Comparison of ENCODE assay signal across 8 mouse cellular contexts in the genomic region with DNA sequence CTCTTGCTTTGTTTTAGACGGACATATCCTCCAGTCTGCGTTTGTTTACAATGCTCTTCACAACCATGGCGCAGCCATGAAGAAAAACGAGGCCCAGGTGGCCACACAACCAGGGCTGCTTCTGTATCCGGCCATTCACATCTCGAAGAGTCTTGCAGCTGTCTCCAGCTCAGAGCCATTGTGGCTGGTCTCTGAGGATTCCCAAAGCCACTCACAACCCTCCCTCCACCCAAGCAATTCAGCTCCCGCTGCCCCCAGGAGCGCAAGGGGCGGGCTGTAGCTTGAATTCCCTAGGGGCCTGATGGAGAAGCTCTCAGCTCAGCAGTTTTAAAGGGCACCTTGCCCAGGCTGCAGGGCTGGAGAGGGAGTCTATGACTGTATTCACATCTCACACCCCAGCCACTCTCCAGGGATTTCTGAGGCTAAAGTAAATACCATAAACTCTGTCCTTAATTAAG. TPM values are rescaled to one million over a fixed set of nuclear protein-coding genes. Genes with fewer than 3 reads are reported as not detected.
DNase-seq lines count a peak whose midpoint lies in the region; ATAC-seq lines count a peak whose summit lies in the region.

No protein-coding gene starts in this region.

- no peaks in the 10 kb centered on the region for H3K27me3 ChIP-seq in hindbrain, embryonic 11.5 days (ENCODE audit: control insufficient read depth, insufficient read depth, low read length)
- H3K27me3 ChIP-seq in midbrain, embryonic 15.5 days (replicated peaks): no peaks in the 10 kb centered on the region

- H3K4me2 ChIP-seq in hindbrain, embryonic 11.5 days (replicated peaks; ENCODE audit: low read depth, low read length): no peak overlapping the region
- peak overlapping the region; percentile 42 for H3K4me2 ChIP-seq in midbrain, embryonic 15.5 days

- DNase-seq in NIH3T3 (ENCODE audit: low read depth): peak; percentile 92
- peak; percentile 50 to 53 for DNase-seq in cerebellum, postnatal 14 days
- DNase-seq in frontal cortex, postnatal 36 days (ENCODE audit: low spot score in 2 of 2): peak; percentile 49 to 62
- DNase-seq in hindbrain, embryonic 11.5 days (ENCODE audit: low spot score): peak; percentile 58
- peak; percentile 18 for DNase-seq in layer of hippocampus, adult 9-10 months (ENCODE audit: low spot score)
- peak; percentile 36 for DNase-seq in testis, postnatal 14 days (ENCODE audit: low spot score)
- no peak for DNase-seq in adrenal gland, adult 18-20 months (ENCODE audit: low spot score in 2 of 2)

- H3K36me3 ChIP-seq in hindbrain, embryonic 11.5 days (ENCODE audit: control insufficient read depth, insufficient read depth, low read length): no peaks in the 10 kb centered on the region
- H3K36me3 ChIP-seq in midbrain, embryonic 15.5 days (replicated peaks): no peaks in the 10 kb centered on the region

- H3K9me3 ChIP-seq in hindbrain, embryonic 11.5 days (ENCODE audit: control insufficient read depth, low read length): no peaks in the 10 kb centered on the region
- no peaks in the 10 kb centered on the region for H3K9me3 ChIP-seq in midbrain, embryonic 15.5 days

- 4% methylated on average over 9 of the region's 9 CpGs for WGBS in hindbrain, embryonic 11.5 days
- 6% methylated on average over 9 of the region's 9 CpGs for WGBS in midbrain, embryonic 15.5 days

- H3K27ac ChIP-seq in hindbrain, embryonic 11.5 days (ENCODE audit: low read depth, low read length): peak overlapping the region; percentile 19
- H3K27ac ChIP-seq in midbrain, embryonic 15.5 days: peak overlapping the region; percentile 81

- H3K9ac ChIP-seq in hindbrain, embryonic 11.5 days (ENCODE audit: low read depth, low read length): no peak overlapping the region
- 0 out of 2 replicates have a peak overlapping the region, but pooled peaks have one; percentile 27 for H3K9ac ChIP-seq in midbrain, embryonic 15.5 days

- no peak overlapping the region for H3K4me3 ChIP-seq in hindbrain, embryonic 11.5 days (ENCODE audit: low read depth, low read length)
- H3K4me3 ChIP-seq in midbrain, embryonic 15.5 days: 0 out of 2 replicates have a peak overlapping the region, but pooled peaks have one; percentile 6

- H3K4me1 ChIP-seq in hindbrain, embryonic 11.5 days (replicated peaks; ENCODE audit: control insufficient read depth, insufficient read depth, low read length): no peaks in the 10 kb centered on the region; the same call in 1 of the 2 replicates
- peaks cover 27% of the 10 kb centered on the region for H3K4me1 ChIP-seq in midbrain, embryonic 15.5 days

- peak; percentile 85 for ATAC-seq in hindbrain, embryonic 11.5 days (ENCODE audit: low FRiP score)
- peak; percentile 82 for ATAC-seq in midbrain, embryonic 15.5 days (replicated peaks)

RNA-seq across cellular contexts. Expression of a gene that starts 41.5 kb away (rescaled TPM):
- polyA plus RNA-seq in hindbrain, embryonic 11.5 days (2014; fragmentation: Nextera tagmentation; extraction: Ambion mirVana): 24.6 and 25.6 TPM in 2 replicates
- 40.8 and 45.1 TPM in 2 replicates for polyA plus RNA-seq in midbrain, embryonic 15.5 days (2015; fragmentation: Nextera tagmentation; extraction: Ambion mirVana)
- total RNA-seq in adrenal gland, adult 18-20 months (2021): 100 to 1,000 TPM; 151 to 162 TPM

Comparison
In these comparisons a context has a peak if more than half of its experiments do, and no peak if none do; other contexts are left out.
1. DNase-seq: peak in NIH3T3 (single experiment), cerebellum, postnatal 14 days (2 of 2), frontal cortex, postnatal 36 days (2 of 2), hindbrain, embryonic 11.5 days (single experiment), layer of hippocampus, adult 9-10 months (single experiment) and testis, postnatal 14 days (single experiment); none in adrenal gland, adult 18-20 months (0 of 2).